Mouse (Mus musculus) bone marrow, adult 2 months (tissue): ENCODE data around the gene Tardbp.

Experiments
- CTCF ChIP-seq: fragments of 200-500 bp; IDR thresholded peaks from 2 replicates; pipeline ENCODE4 v1.5.1; 2011; ENCODE audit warnings: low read length, control low read depth; ENCODE audit not compliant: control insufficient read depth, insufficient read depth
- POLR2A ChIP-seq: fragments of 200-500 bp; IDR thresholded peaks from 2 replicates; pipeline ENCODE4 v1.6.1; 2011; ENCODE audit warnings: low read depth, mild to moderate bottlenecking, control low read depth, low read length, borderline replicate concordance; ENCODE audit not compliant: control insufficient read depth

- TF ChIP-seq POLR2A, result no peak
- no peak for TF ChIP-seq CTCF
Observed at GRCm38 (mm10) chr4:148586648-148587047, 40.2 kb downstream of the Tardbp start.
